In genomic region chr10:75103502-75103901, GRCm38 (mm10) we compare ENCODE assay signal across 12 mouse cellular contexts. TPM values are rescaled to one million over a fixed set of nuclear protein-coding genes. Genes with fewer than 3 reads are reported as not detected.
DNase-seq lines count a peak whose midpoint lies in the region; ATAC-seq lines count a peak whose summit lies in the region.
"Had no signal": no experiment of that assay in that cellular context is flagged by ENCODE, and none has a peak within 500 bp of the region (broad histone marks: within the 10 kb centered on the region; RNA-seq: fewer than 3 reads in every experiment).

No protein-coding gene starts in this region.

- intact Hi-C loops in heart, postnatal 14 days (cut with DNase I), result loop anchor here (5.0 kb wide), 1 partner anchor 41 kb away; the partner anchor contains the start of gene Bcr

- H3K4me3 ChIP-seq in heart, embryonic 10.5 days, result no peak overlapping the region
- no peak overlapping the region for H3K4me3 ChIP-seq in liver, embryonic 11.5 days (ENCODE audit: low read depth, low read length)
- H3K4me3 ChIP-seq in liver, embryonic 12.5 days, result no peak overlapping the region
- H3K4me3 ChIP-seq in stomach, embryonic 16.5 days (replicated peaks; ENCODE audit: low read length), result no peak overlapping the region
- H3K4me3 ChIP-seq in hindbrain, embryonic 12.5 days, result no peak overlapping the region
- H3K4me3 ChIP-seq: embryonic facial prominence, embryonic 12.5 days had no signal

- H3K27ac ChIP-seq in heart, embryonic 10.5 days, result peak overlapping the region; percentile 37; the same call in 1 of the 2 replicates
- H3K27ac ChIP-seq in liver, embryonic 11.5 days (ENCODE audit: low read depth, low read length), result peak overlapping the region; percentile 20
- H3K27ac ChIP-seq in liver, embryonic 12.5 days, result peak overlapping the region; percentile 60
- peak overlapping the region; percentile 56; the same call in 1 of the 2 replicates for H3K27ac ChIP-seq in stomach, embryonic 16.5 days (ENCODE audit: low read length)
- H3K27ac ChIP-seq in hindbrain, embryonic 12.5 days, result no peak overlapping the region
- H3K27ac ChIP-seq: embryonic facial prominence, embryonic 12.5 days; macrophage had no signal

- DNase-seq in heart, embryonic 10.5 days (ENCODE audit: low spot score), result no peak
- no peak for DNase-seq in heart, postnatal 14 days
- DNase-seq in liver, embryonic 11.5 days (ENCODE audit: low spot score), result no peak
- DNase-seq in liver, result no peak
- DNase-seq: cerebellum, adult 11 months; cerebellum, postnatal 36 days; layer of hippocampus, adult 9-11 months had no signal

- H3K36me3 ChIP-seq in heart, embryonic 10.5 days, result no peaks in the 10 kb centered on the region
- H3K36me3 ChIP-seq in liver, embryonic 11.5 days (ENCODE audit: control insufficient read depth, insufficient read depth, low read length), result no peaks in the 10 kb centered on the region
- H3K36me3 ChIP-seq in liver, embryonic 12.5 days, result no peaks in the 10 kb centered on the region
- no peaks in the 10 kb centered on the region for H3K36me3 ChIP-seq in stomach, embryonic 16.5 days (ENCODE audit: control insufficient read depth, insufficient read depth, low read length)
- no peaks in the 10 kb centered on the region for H3K36me3 ChIP-seq in hindbrain, embryonic 12.5 days
- H3K36me3 ChIP-seq: embryonic facial prominence, embryonic 12.5 days had no signal

- ATAC-seq in liver, embryonic 11.5 days (replicated peaks; ENCODE audit: low FRiP score), result peak; percentile 64
- peak; percentile 65 for ATAC-seq in liver, embryonic 12.5 days
- ATAC-seq in stomach, embryonic 16.5 days (ENCODE audit: insufficient read depth, low FRiP score), result no peak
- ATAC-seq in hindbrain, embryonic 12.5 days (ENCODE audit: low FRiP score), result no peak

- no peak overlapping the region for H3K9ac ChIP-seq in liver, embryonic 11.5 days (ENCODE audit: low read depth, low read length)
- H3K9ac ChIP-seq in liver, embryonic 12.5 days, result no peak overlapping the region
- H3K9ac ChIP-seq in stomach, embryonic 16.5 days (ENCODE audit: low read length), result peak overlapping the region; percentile 6; the same call in 1 of the 2 replicates
- no peak overlapping the region for H3K9ac ChIP-seq in hindbrain, embryonic 12.5 days
- H3K9ac ChIP-seq: embryonic facial prominence, embryonic 12.5 days had no signal

- H3K9me3 ChIP-seq in heart, embryonic 10.5 days, result no peaks in the 10 kb centered on the region
- H3K9me3 ChIP-seq in liver, embryonic 11.5 days (ENCODE audit: control insufficient read depth, low read length), result no peaks in the 10 kb centered on the region
- no peaks in the 10 kb centered on the region for H3K9me3 ChIP-seq in liver, embryonic 12.5 days (replicated peaks)
- H3K9me3 ChIP-seq in stomach, embryonic 16.5 days (replicated peaks; ENCODE audit: control insufficient read depth, low read length), result no peaks in the 10 kb centered on the region
- no peaks in the 10 kb centered on the region for H3K9me3 ChIP-seq in hindbrain, embryonic 12.5 days (replicated peaks)
- H3K9me3 ChIP-seq: embryonic facial prominence, embryonic 12.5 days had no signal

- H3K27me3 ChIP-seq in heart, embryonic 10.5 days (ENCODE audit: insufficient read depth, poor library complexity, severe bottlenecking), result peaks cover 60% of the 10 kb centered on the region
- H3K27me3 ChIP-seq in liver, embryonic 11.5 days (replicated peaks; ENCODE audit: control insufficient read depth, insufficient read depth, low read length), result no peaks in the 10 kb centered on the region
- H3K27me3 ChIP-seq in liver, embryonic 12.5 days (replicated peaks), result no peaks in the 10 kb centered on the region
- no peaks in the 10 kb centered on the region for H3K27me3 ChIP-seq in stomach, embryonic 16.5 days (ENCODE audit: control insufficient read depth, insufficient read depth, low read length)
- 0 out of 2 replicates have a peak, but pooled peaks cover 4% of the 10 kb centered on the region for H3K27me3 ChIP-seq in hindbrain, embryonic 12.5 days
- H3K27me3 ChIP-seq: embryonic facial prominence, embryonic 12.5 days had no signal

- WGBS in heart, embryonic 10.5 days, result 77% methylated on average over 2 of the region's 2 CpGs
- 45% methylated on average over 2 of the region's 2 CpGs for WGBS in liver, embryonic 11.5 days
- WGBS in liver, embryonic 12.5 days (ENCODE audit: insufficient replicate concordance), result 42% methylated on average over 2 of the region's 2 CpGs
- WGBS in stomach, embryonic 16.5 days, result 82% methylated on average over 2 of the region's 2 CpGs
- 90% methylated on average over 2 of the region's 2 CpGs for WGBS in hindbrain, embryonic 12.5 days

- peaks cover 68% of the 10 kb centered on the region for H3K4me1 ChIP-seq in heart, embryonic 10.5 days
- H3K4me1 ChIP-seq in liver, embryonic 11.5 days (replicated peaks; ENCODE audit: control insufficient read depth, insufficient read depth, low read length), result peaks cover 27% of the 10 kb centered on the region
- peaks cover 55% of the 10 kb centered on the region for H3K4me1 ChIP-seq in liver, embryonic 12.5 days
- H3K4me1 ChIP-seq in stomach, embryonic 16.5 days (ENCODE audit: control insufficient read depth, insufficient read depth, low read length), result peaks cover 48% of the 10 kb centered on the region
- H3K4me1 ChIP-seq in hindbrain, embryonic 12.5 days, result peaks cover 53% of the 10 kb centered on the region

- no peak overlapping the region for H3K4me2 ChIP-seq in liver, embryonic 11.5 days
- no peak overlapping the region for H3K4me2 ChIP-seq in liver, embryonic 12.5 days
- H3K4me2 ChIP-seq in stomach, embryonic 16.5 days (ENCODE audit: low read depth, low read length), result no peak overlapping the region
- no peak overlapping the region for H3K4me2 ChIP-seq in hindbrain, embryonic 12.5 days (replicated peaks)
- H3K4me2 ChIP-seq: embryonic facial prominence, embryonic 12.5 days had no signal

RNA-seq across cellular contexts. Expression of gene Bcr, which starts 43.1 kb away (rescaled TPM):
- polyA plus RNA-seq in heart, embryonic 10.5 days (2016; fragmentation: Nextera tagmentation; extraction: Ambion mirVana), result 26.6 and 41.3 TPM in 2 replicates
- total RNA-seq in heart, postnatal 14 days (2021), result 10 to 100 TPM; 11.6 to 12.3 TPM
- polyA plus RNA-seq in liver, embryonic 11.5 days (2014; fragmentation: Nextera tagmentation; extraction: Ambion mirVana), result 4.2 and 6.8 TPM in 2 replicates
- polyA plus RNA-seq in liver, embryonic 12.5 days (2016; fragmentation: Nextera tagmentation; extraction: Ambion mirVana), result 2.2 and 2.4 TPM in 2 replicates
- 7.4 and 8.8 TPM in 2 replicates for polyA plus RNA-seq in stomach, embryonic 16.5 days (2015; fragmentation: Nextera tagmentation; extraction: Ambion mirVana)
- polyA plus RNA-seq in hindbrain, embryonic 12.5 days (2016; fragmentation: Nextera tagmentation; extraction: Ambion mirVana), result 11.4 and 14.0 TPM in 2 replicates

Comparison
In these comparisons a context has a peak if more than half of its experiments do, and no peak if none do; other contexts are left out.
1. ATAC-seq: peak in liver, embryonic 11.5 days (single experiment) and liver, embryonic 12.5 days (single experiment); none in stomach, embryonic 16.5 days (single experiment) and hindbrain, embryonic 12.5 days (single experiment).